Mouse (Mus musculus) forebrain, embryonic 11.5 days (tissue): ENCODE data around the gene Dock3. TPM values are rescaled to one million over a fixed set of nuclear protein-coding genes. Genes with fewer than 3 reads are reported as not detected.

Experiments
- ATAC-seq: fragments of 200-750 bp; cut with Nextera tagmentation; replicated peaks from 2 replicates; pipeline ENCODE4 v1.8.0; 2017; ENCODE audit warnings: moderate TSS enrichment; ENCODE audit not compliant: low FRiP score
- DNase-seq: peaks from one replicate; pipeline ENCODE4 v3.0.0-alpha.2; 2017; ENCODE audit warnings: low spot score
- H3K27ac ChIP-seq: fragments of 300-500 bp; sonication (generic); 2 replicates; pipeline ENCODE4 v1.5.1; 2014; ENCODE audit warnings: low read depth, low read length
- H3K27me3 ChIP-seq: fragments of 300-500 bp; sonication (generic); 2 replicates; pipeline ENCODE4 v1.6.1; 2014; ENCODE audit warnings: mild to moderate bottlenecking, low read length, mixed read lengths; ENCODE audit not compliant: control insufficient read depth, insufficient read depth
- H3K36me3 ChIP-seq: fragments of 300-500 bp; sonication (generic); 2 replicates; pipeline ENCODE4 v1.6.1; 2014; ENCODE audit warnings: mild to moderate bottlenecking, low read length, moderate library complexity, mixed read lengths; ENCODE audit not compliant: control insufficient read depth, insufficient read depth
- H3K4me1 ChIP-seq: fragments of 300-500 bp; sonication (generic); replicated peaks from 2 replicates; pipeline ENCODE4 v1.6.1; 2014; ENCODE audit warnings: low read length, mixed read lengths; ENCODE audit not compliant: control insufficient read depth, insufficient read depth
- H3K4me2 ChIP-seq: fragments of 300-500 bp; sonication (generic); 2 replicates; pipeline ENCODE4 v1.6.1; 2014; ENCODE audit warnings: low read depth, mild to moderate bottlenecking, low read length, moderate library complexity, mixed read lengths; ENCODE audit not compliant: severe bottlenecking
- H3K4me3 ChIP-seq: fragments of 300-500 bp; sonication (generic); 2 replicates; pipeline ENCODE4 v1.5.1; 2014; ENCODE audit warnings: low read depth, low read length
- H3K9ac ChIP-seq: fragments of 300-500 bp; sonication (generic); 2 replicates; pipeline ENCODE4 v1.6.1; 2014; ENCODE audit warnings: low read length
- H3K9me3 ChIP-seq: fragments of 300-500 bp; sonication (generic); 2 replicates; pipeline ENCODE4 v1.6.1; 2016; ENCODE audit warnings: low read length, mixed read lengths; ENCODE audit not compliant: control insufficient read depth
- WGBS: fragments of 180-500 bp; shearing (Covaris S2); extraction: QIAGEN DNeasy Blood & Tissue Kit; methylation state at CpG from one replicate; pipeline ENCODE4 v1.1.7; 2014; 5-methylcytosine and 5-hydroxymethylcytosine counted together
- polyA plus RNA-seq: library from polyadenylated mRNA; unstranded; fragments of >200 nt; fragmentation: Nextera tagmentation; extraction: Ambion mirVana; gene quantifications from 2 replicates; pipeline ENCODE4 v1.2.1, GENCODE M21; 2014

The Dock3 gene
- polyA plus RNA-seq, 1 experiment from 2014 or later = 12.1 TPM

- Histone ChIP-seq H3K36me3 (no peaks in the 10 kb centered on the region), H3K9me3 (no peaks in the 10 kb centered on the region), H3K27me3 (no peaks in the 10 kb centered on the region), H3K4me3 (no peak overlapping the region), H3K4me2 (no peak overlapping the region), H3K4me1 (no peaks in the 10 kb centered on the region), H3K9ac (no peak overlapping the region), H3K27ac (no peak overlapping the region)
- 85% methylated on average over 14 of the region's 14 CpGs for WGBS
- DNase-seq (no peak), ATAC-seq (no peak)
These were observed 19.0 kb upstream of the Dock3 start for GRCm38 (mm10) chr9:107250416-107251337.

- Histone ChIP-seq H3K9me3 (no peaks in the 10 kb centered on the region), H3K36me3 (no peaks in the 10 kb centered on the region), H3K4me2 (no peak overlapping the region), H3K4me1 (no peaks in the 10 kb centered on the region), H3K27me3 (no peaks in the 10 kb centered on the region), H3K27ac (no peak overlapping the region), H3K4me3 (no peak overlapping the region), H3K9ac (no peak overlapping the region)
- no peak for DNase-seq
- no peak for ATAC-seq
- WGBS = 80% methylated on average over 6 of the region's 6 CpGs
These were observed 17.4 kb upstream of the Dock3 start for GRCm38 (mm10) chr9:107249154-107249553.

GRCm38 (mm10) chr9:107246170-107246569, 14.5 kb upstream of the Dock3 start:
- no peak overlapping the region for H3K27ac ChIP-seq
- no peaks in the 10 kb centered on the region for H3K9me3 ChIP-seq
- no peak overlapping the region for H3K4me3 ChIP-seq
- no peak overlapping the region for H3K4me2 ChIP-seq
- no peaks in the 10 kb centered on the region for H3K4me1 ChIP-seq
- no peaks in the 10 kb centered on the region for H3K36me3 ChIP-seq
- WGBS = 68% methylated on average over 4 of the region's 4 CpGs
- DNase-seq = no peak
- no peak for ATAC-seq
- H3K9ac ChIP-seq = no peak overlapping the region
- H3K27me3 ChIP-seq = no peaks in the 10 kb centered on the region

DNA sequence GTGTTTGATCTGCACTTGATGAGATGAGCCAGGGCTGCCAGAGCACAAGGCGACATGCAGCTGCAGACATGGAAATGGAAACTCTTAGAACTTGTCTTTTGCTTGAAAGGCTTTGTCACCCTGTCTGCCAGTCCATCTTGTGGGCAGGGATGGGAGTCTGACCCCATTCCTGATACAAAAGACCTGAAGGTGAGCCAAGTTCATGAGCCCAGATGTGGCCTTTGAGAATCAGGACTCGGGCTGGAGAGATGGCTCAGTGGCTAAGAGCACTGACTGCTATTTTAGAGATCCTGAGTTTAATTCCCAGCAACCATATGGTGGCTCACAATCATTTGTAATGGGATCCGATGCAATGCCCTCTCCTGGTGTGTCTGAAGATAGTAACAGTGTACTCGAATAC, 13.6 kb upstream of the Dock3 start:
- Histone ChIP-seq H3K27me3 (no peaks in the 10 kb centered on the region), H3K9me3 (no peaks in the 10 kb centered on the region), H3K4me3 (no peak overlapping the region), H3K36me3 (no peaks in the 10 kb centered on the region), H3K4me1 (no peaks in the 10 kb centered on the region), H3K4me2 (no peak overlapping the region), H3K9ac (no peak overlapping the region), H3K27ac (no peak overlapping the region)
- DNase-seq = no peak
- no peak for ATAC-seq
- 75% methylated on average over 4 of the region's 4 CpGs for WGBS

DNA sequence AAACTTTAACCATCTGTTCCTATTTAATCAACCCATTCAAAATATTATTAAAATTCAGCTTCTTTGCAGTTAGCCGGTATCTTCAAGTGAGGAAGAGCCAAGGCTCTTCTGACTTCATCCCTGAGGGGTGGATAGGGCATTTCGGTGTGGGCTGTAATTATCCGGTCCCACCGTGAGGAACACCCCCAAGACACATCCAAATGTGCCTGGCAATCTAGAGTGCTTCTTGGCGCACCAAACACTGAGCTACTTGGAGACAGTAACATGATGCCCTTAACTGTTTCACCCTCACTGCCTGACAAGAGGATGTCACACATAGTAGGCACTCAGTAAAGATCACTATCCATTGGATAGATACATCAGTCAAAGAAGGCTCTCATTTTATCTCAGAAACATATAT, 4.4 kb upstream of the Dock3 start:
- H3K27ac ChIP-seq = no peak overlapping the region
- H3K4me2 ChIP-seq = no peak overlapping the region
- H3K9me3 ChIP-seq = no peaks in the 10 kb centered on the region
- WGBS = 73% methylated on average over 5 of the region's 5 CpGs
- H3K36me3 ChIP-seq = no peaks in the 10 kb centered on the region
- no peak overlapping the region for H3K4me3 ChIP-seq
- H3K27me3 ChIP-seq = peaks cover 34% of the 10 kb centered on the region
- ATAC-seq = no peak
- DNase-seq = no peak
- no peaks in the 10 kb centered on the region for H3K4me1 ChIP-seq
- H3K9ac ChIP-seq = no peak overlapping the region

DNA sequence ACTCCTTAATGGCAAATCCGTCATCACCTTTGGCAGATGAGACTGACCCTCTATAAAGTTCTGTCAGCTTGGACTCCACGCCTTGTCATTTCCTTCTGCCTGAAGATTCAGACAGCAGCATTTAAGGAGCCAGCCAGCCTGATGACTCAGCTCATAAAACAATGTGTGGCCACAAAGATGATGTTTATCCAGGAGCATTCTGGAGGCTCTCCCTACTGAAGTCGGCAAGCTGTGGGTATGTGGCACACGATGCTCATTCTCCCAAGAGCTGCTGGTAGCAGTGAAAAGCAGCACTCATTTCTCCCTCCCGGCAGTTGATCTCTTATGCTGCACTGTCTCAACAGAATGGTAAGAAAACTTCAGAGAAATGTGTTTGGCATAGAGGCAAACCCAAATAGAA, 3.6 kb upstream of the Dock3 start:
- H3K4me1 ChIP-seq = no peaks in the 10 kb centered on the region
- peaks cover 34% of the 10 kb centered on the region for H3K27me3 ChIP-seq
- no peaks in the 10 kb centered on the region for H3K36me3 ChIP-seq
- no peaks in the 10 kb centered on the region for H3K9me3 ChIP-seq
- no peak overlapping the region for H3K4me3 ChIP-seq
- no peak overlapping the region for H3K9ac ChIP-seq
- no peak overlapping the region for H3K4me2 ChIP-seq
- ATAC-seq (no peak), DNase-seq (no peak)
- H3K27ac ChIP-seq = no peak overlapping the region
- 71% methylated on average over 5 of the region's 5 CpGs for WGBS

DNA sequence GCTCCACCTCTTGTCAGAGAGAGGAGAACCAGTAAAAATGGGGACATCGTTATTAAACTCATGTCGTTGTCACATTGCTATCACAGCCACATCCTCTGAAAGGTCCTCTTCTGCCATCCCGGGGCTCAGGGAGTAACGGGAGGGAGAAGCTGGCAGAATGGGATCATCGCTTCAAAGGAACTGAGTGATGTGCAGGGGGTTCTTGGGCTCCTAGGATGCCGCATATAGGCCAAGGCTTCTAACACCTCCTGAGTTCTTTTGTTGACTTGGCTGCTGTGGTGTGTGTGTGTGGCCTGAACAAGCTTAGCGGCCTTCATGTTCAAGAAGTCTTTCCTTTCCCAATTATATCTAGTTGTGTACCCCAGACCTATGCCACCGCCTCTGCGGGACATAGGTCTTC, 431 bp upstream of the Dock3 start:
- H3K4me1 ChIP-seq = no peaks in the 10 kb centered on the region
- no peaks in the 10 kb centered on the region for H3K9me3 ChIP-seq
- peak overlapping the region; percentile 75 for H3K4me3 ChIP-seq
- WGBS = 24% methylated on average over 9 of the region's 9 CpGs
- H3K4me2 ChIP-seq = peak overlapping the region; percentile 90
- DNase-seq (peak; percentile 55), ATAC-seq (peak; percentile 9; the same call in 1 of the 2 replicates)
- no peak overlapping the region for H3K27ac ChIP-seq
- no peaks in the 10 kb centered on the region for H3K36me3 ChIP-seq
- peaks cover 34% of the 10 kb centered on the region for H3K27me3 ChIP-seq
- peak overlapping the region; percentile 83 for H3K9ac ChIP-seq

- H3K27me3 ChIP-seq = peaks cover 34% of the 10 kb centered on the region
- no peaks in the 10 kb centered on the region for H3K4me1 ChIP-seq
- WGBS = 1% methylated on average over 49 of the region's 50 CpGs
- no peaks in the 10 kb centered on the region for H3K9me3 ChIP-seq
- DNase-seq (peak; percentile 85), ATAC-seq (peak; percentile 88)
- peak overlapping the region; percentile 90 for H3K4me2 ChIP-seq
- H3K27ac ChIP-seq = peak overlapping the region; percentile 68
- peak overlapping the region; percentile 83 for H3K9ac ChIP-seq
- no peaks in the 10 kb centered on the region for H3K36me3 ChIP-seq
- peak overlapping the region; percentile 75 for H3K4me3 ChIP-seq
These were observed 644 bp downstream of the Dock3 start for GRCm38 (mm10) chr9:107230991-107231538.
